In genomic region chr7:25530837-25531236, GRCm38 (mm10) we compare ENCODE assay signal across 26 mouse cellular contexts. TPM values are rescaled to one million over a fixed set of nuclear protein-coding genes. Genes with fewer than 3 reads are reported as not detected.
A peak's percentile ranks its signal among the peaks of the same experiment; 100 is the strongest.
DNase-seq lines count a peak whose midpoint lies in the region; ATAC-seq and TF ChIP-seq lines count a peak whose summit lies in the region.
"Had no signal": no experiment of that assay in that cellular context is flagged by ENCODE, and none has a peak within 500 bp of the region (broad histone marks: within the 10 kb centered on the region; RNA-seq: fewer than 3 reads in every experiment).

No protein-coding gene starts in this region.

- intact Hi-C loops in heart, postnatal 10 days (cut with DNase I) = no loop called here

- peak overlapping the region; percentile 18; the same call in 1 of the 2 replicates for H3K9ac ChIP-seq in ES-E14 (ENCODE audit: insufficient read depth, low read depth, low read length, poor library complexity, severe bottlenecking)
- no peak overlapping the region for H3K9ac ChIP-seq in intestine, embryonic 16.5 days (ENCODE audit: low read depth, low read length)
- H3K9ac ChIP-seq: hindbrain, embryonic 15.5 days; kidney, embryonic 15.5 days; limb, embryonic 12.5 days; liver, postnatal 0 days; neural tube, embryonic 15.5 days had no signal

- in situ Hi-C loops in ES-E14 (cut with MboI; ENCODE audit: low sequenced_read_pairs in 2 of 2, unreplicated experiment in 2 of 2) = no loop called here

- H3K27me3 ChIP-seq in E14TG2a.4 (ENCODE audit: insufficient read depth, low read length) = no peaks in the 10 kb centered on the region
- H3K27me3 ChIP-seq in intestine, embryonic 16.5 days (replicated peaks; ENCODE audit: control insufficient read depth, insufficient read depth, low read length) = no peaks in the 10 kb centered on the region
- H3K27me3 ChIP-seq: hindbrain, embryonic 15.5 days; kidney, embryonic 15.5 days; limb, embryonic 12.5 days; neural tube, embryonic 15.5 days had no signal

- no peak for TF ChIP-seq CTCF in E14TG2a.4 (conservative IDR thresholded peaks at IDR 0.05; ENCODE audit: low read length)

- peaks cover 5% of the 10 kb centered on the region; the same call in 1 of the 2 replicates for H3K4me1 ChIP-seq in E14TG2a.4 (replicated peaks; ENCODE audit: low read depth, low read length)
- peaks cover 0 to 3% of the 10 kb centered on the region in 2 experiments; a peak in 2 of 4 replicates for H3K4me1 ChIP-seq in ES-E14 (ENCODE audit: control insufficient read depth in 2 of 2, insufficient read depth in 2 of 2, low read length in 2 of 2, poor library complexity in 1 of 2)
- no peaks in the 10 kb centered on the region for H3K4me1 ChIP-seq in intestine, embryonic 16.5 days (ENCODE audit: control insufficient read depth, insufficient read depth, low read length)
- H3K4me1 ChIP-seq: forebrain, embryonic 10.5 days; hindbrain, embryonic 15.5 days; kidney, embryonic 15.5 days; limb, embryonic 12.5 days; midbrain, embryonic 10.5 days; neural tube, embryonic 15.5 days had no signal

- peak; percentile 35 for DNase-seq in heart, adult 8-10 months (ENCODE audit: low spot score)
- no peak for DNase-seq in heart, postnatal 10 days
- DNase-seq in ES-E14 (ENCODE audit: low read depth, low spot score) = peak; percentile 36
- DNase-seq in lung, postnatal 10 days = no peak
- no peak for DNase-seq in cerebellum, postnatal 25 days
- DNase-seq: adrenal gland, postnatal 36 days; cerebellum, adult 11 months; cerebellum, adult 9-11 months; kidney, postnatal 4 days; liver, postnatal 0 days; right cerebral cortex, adult 18-20 months had no signal

- peaks cover 47% of the 10 kb centered on the region for H3K9me3 ChIP-seq in E14TG2a.4 (ENCODE audit: low read length)
- peaks cover 5% of the 10 kb centered on the region for H3K9me3 ChIP-seq in ES-E14 (ENCODE audit: control insufficient read depth, insufficient read depth, low read depth, low read length)
- H3K9me3 ChIP-seq in intestine, embryonic 16.5 days (ENCODE audit: control insufficient read depth, low read length) = no peaks in the 10 kb centered on the region
- H3K9me3 ChIP-seq: hindbrain, embryonic 15.5 days; kidney, embryonic 15.5 days; midbrain, embryonic 10.5 days; neural tube, embryonic 15.5 days had no signal

- H3K36me3 ChIP-seq in E14TG2a.4 (ENCODE audit: insufficient read depth, low read length) = peaks cover under 1% of the 10 kb centered on the region; the same call in 1 of the 2 replicates
- no peaks in the 10 kb centered on the region for H3K36me3 ChIP-seq in ES-E14 (ENCODE audit: control insufficient read depth, insufficient read depth, low read length, poor library complexity, severe bottlenecking)
- H3K36me3 ChIP-seq in intestine, embryonic 16.5 days (ENCODE audit: control insufficient read depth, insufficient read depth, low read length) = no peaks in the 10 kb centered on the region
- H3K36me3 ChIP-seq: forebrain, embryonic 10.5 days; hindbrain, embryonic 15.5 days; kidney, embryonic 15.5 days; limb, embryonic 12.5 days; midbrain, embryonic 10.5 days; neural tube, embryonic 15.5 days had no signal

- ATAC-seq in intestine, embryonic 16.5 days = peak; percentile 63
- ATAC-seq: liver, postnatal 0 days; lung, postnatal 0 days had no signal

- H3K4me2 ChIP-seq in intestine, embryonic 16.5 days (ENCODE audit: low read depth, low read length) = no peak overlapping the region
- H3K4me2 ChIP-seq: hindbrain, embryonic 15.5 days; kidney, embryonic 15.5 days; limb, embryonic 12.5 days; liver, embryonic 11.5 days; neural tube, embryonic 15.5 days had no signal

- peak overlapping the region; percentile 72 for H3K4me3 ChIP-seq in E14TG2a.4 (replicated peaks; ENCODE audit: low read length)
- H3K4me3 ChIP-seq in ES-E14 (ENCODE audit: insufficient read depth in 1 of 2, low read depth in 1 of 2, low read length in 2 of 2, poor library complexity in 1 of 2, severe bottlenecking in 1 of 2) = peak overlapping the region; percentile 40 to 55
- no peak overlapping the region for H3K4me3 ChIP-seq in intestine, embryonic 16.5 days (ENCODE audit: low read length)
- H3K4me3 ChIP-seq: forebrain, embryonic 10.5 days; hindbrain, embryonic 15.5 days; kidney, embryonic 15.5 days; limb, embryonic 12.5 days; midbrain, embryonic 10.5 days; neural tube, embryonic 15.5 days had no signal

- peak overlapping the region; percentile 64; the same call in 1 of the 2 replicates for H3K27ac ChIP-seq in ES-E14 (ENCODE audit: insufficient read depth, low read depth, low read length, poor library complexity, severe bottlenecking)
- H3K27ac ChIP-seq in intestine, embryonic 16.5 days (ENCODE audit: low read length) = no peak overlapping the region
- H3K27ac ChIP-seq: forebrain, embryonic 10.5 days; hindbrain, embryonic 15.5 days; kidney, embryonic 15.5 days; limb, embryonic 12.5 days; midbrain, embryonic 10.5 days; neural tube, embryonic 15.5 days had no signal

- WGBS in intestine, embryonic 16.5 days = 55% methylated on average over 2 of the region's 2 CpGs

TF ChIP-seq in ES-E14, 5 proteins besides CTCF, POLR2A, EP300 and RAD21:
- TF ChIP-seq ZNF384 (IDR thresholded peaks at IDR 0.05; ENCODE audit: low read depth, low read length) = no peak
- no peak for TF ChIP-seq CHD2 (IDR thresholded peaks at IDR 0.05; ENCODE audit: low read depth, low read length)
- no peak for TF ChIP-seq MAFK (IDR thresholded peaks at IDR 0.05; ENCODE audit: insufficient read depth, low read depth, low read length)
- no peak for TF ChIP-seq HCFC1 (IDR thresholded peaks at IDR 0.05; ENCODE audit: borderline replicate concordance, insufficient read depth, low read length)
- no peak for TF ChIP-seq ZC3H11A (IDR thresholded peaks at IDR 0.05; ENCODE audit: borderline replicate concordance, low read depth, low read length)
TF ChIP-seq in ES-E14: peak in this region for 0.

RNA-seq across cellular contexts. Expression of gene Ceacam2, which starts 8.8 kb away (rescaled TPM):
- total RNA-seq in heart, adult 8-10 months (2022) = 1 to 10 TPM; 1.9 to 2.4 (median 2.1) TPM
- total RNA-seq in heart, postnatal 10 days (2021) = 1 to 10 TPM; 1.7 to 1.9 TPM
- total RNA-seq in ES-E14 (2012; rRNA removed) = 0.31 and 0.53 TPM in 2 replicates
- polyA plus RNA-seq in intestine, embryonic 16.5 days (2015; fragmentation: Nextera tagmentation; extraction: Ambion mirVana) = not detected in 2 replicates
- total RNA-seq: hematopoietic stem cell, adult 5-6 weeks had no signal
- polyA plus RNA-seq: embryonic facial prominence, embryonic 11.5 days; forebrain, embryonic 10.5 days; intestine, embryonic 14.5 days; liver, embryonic 11.5 days; liver, postnatal 0 days; lung, postnatal 0 days; midbrain, embryonic 10.5 days; stomach, embryonic 16.5 days; thymus, postnatal 0 days had no signal

RNA-seq across cellular contexts. Expression of gene Ceacam1, which starts 53.4 kb away (rescaled TPM):
- 10 to 100 TPM; 10.7 to 13.9 (median 12.5) TPM for total RNA-seq in heart, adult 8-10 months (2022)
- total RNA-seq in heart, postnatal 10 days (2021) = 10 to 100 TPM; 15.0 to 15.6 TPM
- 5.6 and 16.0 TPM in 2 replicates for total RNA-seq in ES-E14 (2012; rRNA removed)
- polyA plus RNA-seq in intestine, embryonic 16.5 days (2015; fragmentation: Nextera tagmentation; extraction: Ambion mirVana) = 40.6 and 46.7 TPM in 2 replicates

Comparison
In these comparisons a context has a peak if more than half of its experiments do, and no peak if none do; other contexts are left out.
1. DNase-seq: peak in heart, adult 8-10 months (single experiment) and ES-E14 (single experiment); none in heart, postnatal 10 days (0 of 2), lung, postnatal 10 days (single experiment) and cerebellum, postnatal 25 days (0 of 2).